Mouse (Mus musculus) C2C12 (cell line): ENCODE measurements at regions not wholly inside any gene's neighbourhood (a gene's known extent, or its start where the extent isn't known, plus 50 kb on each side); places are given as distances from the start of the nearest gene placed in this dataset.

Experiments used
- CEBPB ChIP-seq: IDR thresholded peaks from one replicate; pipeline ENCODE4 v1.6.1; 2011; ENCODE audit warnings: low read depth, mild to moderate bottlenecking, control low read depth, moderate library complexity
- CTCF ChIP-seq: IDR thresholded peaks from one replicate; pipeline ENCODE4 v1.5.1; 2011; ENCODE audit not compliant: control insufficient read depth, insufficient read depth, insufficient read length
- MAX ChIP-seq: IDR thresholded peaks from one replicate; pipeline ENCODE4 v1.6.1; 2011; ENCODE audit warnings: mild to moderate bottlenecking, control low read depth

DNA sequence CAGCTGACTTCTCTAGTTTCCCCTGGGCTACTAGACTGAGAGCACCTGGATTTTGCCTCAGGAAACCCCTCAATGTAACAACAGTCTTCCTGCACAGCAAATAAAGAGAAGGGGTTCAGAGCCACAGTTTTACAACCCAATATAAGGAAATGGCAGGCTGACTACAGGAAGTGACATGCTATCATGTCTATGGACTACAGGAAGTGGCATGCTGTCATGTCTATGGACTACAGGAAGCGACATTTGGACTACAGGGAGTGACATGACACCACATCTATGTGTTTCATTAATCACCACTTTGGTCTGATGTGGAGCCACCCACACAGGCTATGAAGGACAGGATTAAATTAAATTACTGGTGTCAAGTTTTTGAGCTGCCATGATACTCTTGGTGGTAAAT is 164.0 kb downstream of the Gm9376 start:
- no peak for TF ChIP-seq CTCF
- no peak for TF ChIP-seq MAX
- no peak for TF ChIP-seq CEBPB
